Mouse (Mus musculus) embryonic stem cell, embryonic (primary cell): ENCODE data around the gene Chrna5.

Source experiments
- CTCF ChIA-PET, 4 experiments: fragments of 300-600 bp in 2 of 4; fragments of 350-600 bp in 2 of 4; sonication (Branson Sonifier 250); formaldehyde crosslinking; loops; one replicate each; lab custom pipeline; 2022; ENCODE audit warnings: inconsistent platforms in 2 of 4; lab: Charles Lee
- POLR2A ChIA-PET, 4 experiments: fragments of 300-600 bp in 2 of 4; fragments of 350-600 bp in 2 of 4; sonication (Branson Sonifier 250); formaldehyde crosslinking; loops; one replicate each; lab custom pipeline; 2022; ENCODE audit warnings: antibody characterized with exemption in 4 of 4, inconsistent platforms in 1 of 4; lab: Charles Lee

Gene Chrna5

GRCm38 (mm10) chr9:54995645-54996044 lies 15.0 kb downstream of the Chrna5 start:
- ChIA-PET CTCF (interaction anchor here in 3 of 4 experiments (0.6 to 1.4 kb wide), 3 partner anchors 115 to 1851 kb away, joined by 3 read pairs; no protein-coding TSS in a partner anchor), POLR2A (no interaction called here)

GRCm38 (mm10) chr9:55003609-55004008 lies 22.9 kb downstream of the Chrna5 start:
- ChIA-PET CTCF (no interaction called here), POLR2A (no interaction called here)

DNA sequence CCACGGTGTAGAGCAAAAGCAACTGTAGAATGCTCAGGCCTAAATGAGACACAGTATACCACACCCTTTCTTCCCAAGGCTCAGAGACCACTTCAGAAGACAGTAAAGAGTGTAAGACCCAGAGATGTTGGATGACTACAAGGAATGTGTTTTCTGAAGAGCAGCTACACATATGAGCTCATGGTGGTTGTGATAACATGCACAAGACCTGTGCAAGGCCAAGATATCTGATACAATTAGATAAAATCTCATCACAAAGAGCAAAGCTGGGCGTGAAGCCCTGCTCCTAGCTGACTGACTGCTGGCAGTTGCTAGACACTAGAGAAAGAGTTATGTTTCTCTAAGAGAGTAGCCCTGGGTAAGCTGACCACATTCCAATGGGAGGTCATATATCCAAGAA lies 29.0 kb downstream of the Chrna5 start:
- POLR2A ChIA-PET: no interaction called here
- CTCF ChIA-PET: interaction anchor here in 3 of 4 experiments (0.5 to 1.3 kb wide), 3 partner anchors 15 to 166 kb away, joined by 3 to 19 read pairs (median 3); no protein-coding TSS in a partner anchor

- ChIA-PET CTCF (interaction anchor here in 2 of 4 experiments (1.1 to 1.9 kb wide), 4 partner anchors 12 to 100 kb away, joined by 3 to 4 read pairs (median 4); no protein-coding TSS in a partner anchor), POLR2A (no interaction called here)
Measured at GRCm38 (mm10) chr9:55010588-55011350, 30.1 kb downstream of the Chrna5 start.

GRCm38 (mm10) chr9:55016926-55017325 lies 36.2 kb downstream of the Chrna5 start:
- POLR2A ChIA-PET: interaction anchor here in 1 of 4 experiments (0.6 to 1.0 kb wide), 4 partner anchors 58 to 431 kb away, joined by 3 read pairs; no protein-coding TSS in a partner anchor

GRCm38 (mm10) chr9:55023326-55023725 lies 42.6 kb downstream of the Chrna5 start:
- POLR2A ChIA-PET: no interaction called here

More at GRCm38 (mm10) chr9:55016926-55017325, 36.2 kb downstream of the Chrna5 start:
- CTCF ChIA-PET: interaction anchor here in 2 of 4 experiments (0.6 kb wide), 2 partner anchors 94 kb away, joined by 3 to 4 read pairs; no protein-coding TSS in a partner anchor

DNA sequence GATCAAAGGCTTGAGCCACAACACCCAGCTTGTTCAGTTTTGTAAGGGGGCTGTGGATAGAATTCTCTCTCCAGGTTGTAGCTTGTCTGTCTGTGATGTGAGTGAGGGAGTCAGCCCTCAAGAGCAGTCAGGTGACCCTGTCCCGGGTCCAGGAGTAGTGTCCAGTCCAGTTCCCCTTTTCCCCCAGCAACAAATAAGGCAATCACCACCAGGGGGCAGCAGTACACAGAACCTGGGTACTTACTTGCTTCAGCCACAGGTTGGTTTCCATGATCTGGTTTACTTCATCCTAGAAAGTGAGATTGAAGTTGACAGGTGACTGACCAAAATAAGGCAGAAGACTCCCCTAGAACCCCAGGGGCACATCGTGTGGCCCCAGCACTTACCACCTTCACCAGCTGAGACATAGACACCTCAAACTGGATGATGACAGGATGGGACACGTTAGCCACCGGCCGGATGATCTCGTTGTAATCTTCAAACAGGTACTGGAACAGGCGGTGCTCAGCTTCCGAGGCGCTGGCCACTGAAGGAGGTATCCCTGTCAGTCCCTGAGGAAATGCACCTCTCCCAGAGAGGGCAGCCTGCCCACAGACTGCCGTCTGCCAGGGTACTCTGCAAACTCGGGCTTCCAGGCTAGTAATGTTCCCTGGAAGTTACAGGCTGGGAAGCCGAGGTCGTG lies 43.4 kb downstream of the Chrna5 start:
- POLR2A ChIA-PET: interaction anchor here in 1 of 4 experiments (1.3 to 1.7 kb wide), 2 partner anchors 25 to 55 kb away, joined by 4 to 5 read pairs; partner anchors contain the start of gene Chrnb4
- CTCF ChIA-PET: interaction anchor here (0.7 to 3.8 kb wide), 19 partner anchors 10 to 289 kb away, joined by 3 to 26 read pairs (median 4); partner anchors contain the start of gene Chrnb4 (in 2 of the 4)

More at GRCm38 (mm10) chr9:55023326-55023725, 42.6 kb downstream of the Chrna5 start:
- CTCF ChIA-PET: interaction anchor here (0.7 to 3.8 kb wide), 17 partner anchors 10 to 289 kb away, joined by 3 to 26 read pairs (median 4); no protein-coding TSS in a partner anchor

GRCm38 (mm10) chr9:55025534-55026274 lies 45.0 kb downstream of the Chrna5 start:
- CTCF ChIA-PET: interaction anchor here (0.5 to 3.1 kb wide), 10 partner anchors 10 to 367 kb away, joined by 3 to 13 read pairs (median 6); no protein-coding TSS in a partner anchor
- POLR2A ChIA-PET: interaction anchor here in 3 of 4 experiments (0.5 to 1.7 kb wide), 9 partner anchors 21 to 237 kb away, joined by 3 to 7 read pairs (median 4); partner anchors contain the start of gene Ube2q2 (in 1 of the 3)

- CTCF ChIA-PET: interaction anchor here (0.5 to 3.1 kb wide), 9 partner anchors 10 to 366 kb away, joined by 3 to 13 read pairs (median 6); no protein-coding TSS in a partner anchor
- POLR2A ChIA-PET: interaction anchor here in 3 of 4 experiments (0.5 to 1.5 kb wide), 9 partner anchors 10 to 235 kb away, joined by 3 to 7 read pairs (median 4); partner anchors contain the start of gene Ube2q2 (in 1 of the 3)
Measured at GRCm38 (mm10) chr9:55026275-55026663, 45.6 kb downstream of the Chrna5 start, which contains the start of gene Chrna3. Chrna3 (minus strand) TSS chr9:55026562.

- CTCF ChIA-PET: interaction anchor here in 2 of 4 experiments (0.6 to 1.3 kb wide), 2 partner anchors 16 to 32 kb away, joined by 3 to 5 read pairs; no protein-coding TSS in a partner anchor
- POLR2A ChIA-PET: interaction anchor here in 3 of 4 experiments (0.6 to 4.2 kb wide), 4 partner anchors 12 to 295 kb away, joined by 3 to 13 read pairs (median 4); partner anchors contain the start of gene Chrnb4 (in 2 of the 3)
Measured at GRCm38 (mm10) chr9:55031435-55032167, 50.9 kb downstream of the Chrna5 start.

- CTCF ChIA-PET: no interaction called here
- POLR2A ChIA-PET: interaction anchor here in 1 of 4 experiments (0.8 to 0.9 kb wide), 2 partner anchors 18 to 75 kb away, joined by 3 read pairs; no protein-coding TSS in a partner anchor
Measured at GRCm38 (mm10) chr9:55038948-55039347, 58.3 kb downstream of the Chrna5 start.

GRCm38 (mm10) chr9:55039983-55040382 lies 59.3 kb downstream of the Chrna5 start:
- POLR2A ChIA-PET: interaction anchor here in 2 of 4 experiments (0.6 to 1.0 kb wide), 3 partner anchors 16 to 51 kb away, joined by 3 read pairs; no protein-coding TSS in a partner anchor
- CTCF ChIA-PET: interaction anchor here in 1 of 4 experiments (0.6 to 0.7 kb wide), 2 partner anchors 223 to 1463 kb away, joined by 3 to 8 read pairs; no protein-coding TSS in a partner anchor

GRCm38 (mm10) chr9:55041389-55041788 lies 60.7 kb downstream of the Chrna5 start:
- ChIA-PET CTCF (interaction anchor here in 2 of 4 experiments (0.5 to 0.9 kb wide), 3 partner anchors 18 to 1768 kb away, joined by 3 to 8 read pairs (median 3); no protein-coding TSS in a partner anchor), POLR2A (interaction anchor here in 1 of 4 experiments (0.6 kb wide), 1 partner anchor 367 kb away, joined by 6 read pairs; no protein-coding TSS in a partner anchor)

DNA sequence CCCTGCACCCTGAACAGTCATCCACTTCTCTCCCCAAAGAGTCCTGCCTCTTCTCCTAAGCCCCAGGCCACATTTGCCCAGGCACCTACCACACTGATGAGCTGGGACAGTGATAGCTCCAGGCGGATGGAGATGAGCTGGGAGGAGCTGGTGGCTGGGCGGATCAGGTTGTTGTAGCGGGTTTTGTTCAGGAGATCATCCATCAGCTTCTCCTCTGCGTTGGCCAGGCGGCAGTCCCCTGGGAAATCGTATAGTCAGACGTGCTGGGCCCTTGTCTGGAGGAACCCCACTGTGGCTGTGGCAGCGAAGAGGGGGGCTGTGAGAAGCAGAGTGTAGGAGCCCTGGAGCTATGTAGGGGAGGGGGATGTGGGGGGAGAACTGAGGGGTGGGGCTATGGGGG lies 63.0 kb downstream of the Chrna5 start:
- ChIA-PET CTCF (interaction anchor here in 3 of 4 experiments (0.5 to 1.4 kb wide), 7 partner anchors 13 to 67 kb away, joined by 3 to 11 read pairs (median 3); partner anchors contain the start of gene Chrna3 (in 1 of the 3)), POLR2A (interaction anchor here in 3 of 4 experiments (0.6 to 1.6 kb wide), 17 partner anchors 11 to 419 kb away, joined by 3 to 7 read pairs (median 3); partner anchors contain the start of genes Chrna5 (in 1 of the 3) and Ube2q2 (in 1 of the 3))

DNA sequence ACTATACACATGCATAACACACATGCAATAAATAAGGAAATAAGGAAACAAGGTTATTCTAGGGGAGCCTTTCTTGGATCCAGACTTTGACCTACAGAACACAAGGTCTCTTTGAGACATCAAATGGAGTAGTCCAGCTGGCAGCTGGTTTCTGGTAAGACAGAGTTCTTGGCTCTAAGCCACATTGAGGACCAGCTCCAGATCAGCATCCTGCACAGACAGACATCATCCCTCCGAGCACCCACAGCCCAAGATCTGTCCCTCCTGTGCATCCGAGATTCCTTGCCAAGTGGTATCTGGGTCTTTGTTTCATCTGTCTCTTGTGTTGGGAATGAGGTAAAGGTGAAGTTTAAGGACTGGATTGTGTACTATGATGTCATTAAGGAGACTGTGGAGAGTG lies 64.3 kb downstream of the Chrna5 start:
- CTCF ChIA-PET: interaction anchor here in 1 of 4 experiments (1.1 kb wide), 1 partner anchor 12 kb away, joined by 3 read pairs; no protein-coding TSS in a partner anchor
- POLR2A ChIA-PET: interaction anchor here in 2 of 4 experiments (0.6 to 1.6 kb wide), 7 partner anchors 11 to 420 kb away, joined by 3 to 5 read pairs (median 3); no protein-coding TSS in a partner anchor

DNA sequence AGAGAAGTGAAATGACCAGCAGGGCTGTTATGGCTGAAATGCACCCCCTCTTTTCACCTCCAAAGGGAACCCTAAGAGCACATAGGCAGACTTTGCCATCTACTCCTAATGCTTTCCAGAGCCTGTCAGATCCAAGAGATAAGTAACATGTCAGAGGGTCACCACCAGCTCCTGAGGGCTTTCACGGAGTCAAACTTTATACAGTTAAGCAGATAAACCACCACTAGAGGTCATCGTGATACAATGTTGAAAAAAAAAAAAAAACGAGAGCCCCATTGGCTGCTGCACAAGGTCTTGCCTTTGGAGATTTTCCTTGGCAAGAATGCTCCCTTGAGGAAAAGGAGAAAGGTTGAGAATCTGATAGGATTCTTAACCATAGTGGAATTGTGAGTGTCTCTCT lies 66.1 kb downstream of the Chrna5 start:
- CTCF ChIA-PET: interaction anchor here (0.6 to 2.9 kb wide), 44 partner anchors 9 to 1839 kb away, joined by 3 to 12 read pairs (median 4); partner anchors contain the start of genes Chrna3 (in 2 of the 4) and Elmod1 (in 1 of the 4)
- POLR2A ChIA-PET: interaction anchor here (0.6 to 2.5 kb wide), 14 partner anchors 14 to 281 kb away, joined by 3 to 13 read pairs (median 3); partner anchors contain the start of gene AY074887 (in 1 of the 4)
